Mouse (Mus musculus) liver, adult 2 months (tissue): ENCODE data around the gene Fam210b. TPM values are rescaled to one million over a fixed set of nuclear protein-coding genes. Genes with fewer than 3 reads are reported as not detected.
"Not testable (repeated sequence)": the region's sequence is repeated elsewhere in the genome, so short reads cannot be mapped to it uniquely, and the experiment has no call there.

Experiments
- DNase-seq: peaks from one replicate; pipeline ENCODE4 v3.0.0-alpha.2; 2011; ENCODE audit warnings: low read depth, low spot score; ENCODE audit errors: extremely low read depth
- H3K27ac ChIP-seq: fragments of 200-500 bp; replicated peaks from 2 replicates; pipeline ENCODE4 v1.5.1; 2012; ENCODE audit warnings: low read depth, mild to moderate bottlenecking, control low read depth, inconsistent platforms, low read length; ENCODE audit not compliant: insufficient read depth
- H3K27me3 ChIP-seq: fragments of 200-500 bp; 2 replicates; pipeline ENCODE4 v1.6.1; 2012; ENCODE audit warnings: mild to moderate bottlenecking, moderate library complexity, low read length, inconsistent platforms; ENCODE audit not compliant: control insufficient read depth, insufficient read depth
- H3K36me3 ChIP-seq: fragments of 200-500 bp; 2 replicates; pipeline ENCODE4 v1.6.1; 2012; ENCODE audit warnings: low read length, inconsistent platforms; ENCODE audit not compliant: control insufficient read depth, insufficient read depth
- H3K4me1 ChIP-seq: fragments of 200-500 bp; 2 replicates; pipeline ENCODE4 v1.6.1; 2011; ENCODE audit warnings: low read length; ENCODE audit not compliant: control insufficient read depth, insufficient read depth
- H3K4me3 ChIP-seq: fragments of 200-500 bp; 2 replicates; pipeline ENCODE4 v1.5.1; 2011; ENCODE audit warnings: low read depth, mild to moderate bottlenecking, control low read depth, low read length, moderate library complexity; ENCODE audit not compliant: insufficient read depth
- H3K79me2 ChIP-seq: fragments of 200-500 bp; 2 replicates; pipeline ENCODE4 v1.6.1; 2012; ENCODE audit warnings: inconsistent platforms, mild to moderate bottlenecking, low read length, moderate library complexity; ENCODE audit not compliant: control insufficient read depth, insufficient read depth
- H3K9ac ChIP-seq: fragments of 200-500 bp; 2 replicates; pipeline ENCODE4 v1.6.1; 2012; ENCODE audit warnings: low read depth, mild to moderate bottlenecking, control low read depth, inconsistent platforms, low read length
- CTCF ChIP-seq: fragments of 200-500 bp; IDR thresholded peaks from 2 replicates; pipeline ENCODE4 v1.5.1; 2011; ENCODE audit warnings: low read depth, low read length, control low read depth
- POLR2A ChIP-seq: fragments of 200-500 bp; IDR thresholded peaks from 2 replicates; pipeline ENCODE4 v1.6.1; 2011; ENCODE audit warnings: low read length, control low read depth; ENCODE audit not compliant: insufficient read depth; ENCODE audit errors: extremely low read depth
- WGBS: fragments of 180-500 bp; shearing (Covaris S2); methylation state at CpG from one replicate; pipeline ENCODE4 v1.1.7; 2018; 5-methylcytosine and 5-hydroxymethylcytosine counted together
- polyA plus RNA-seq: library from polyadenylated mRNA; depleted of rRNA; stranded (reverse); fragments of >200 nt; gene quantifications from 2 replicates; pipeline ENCODE4 v1.2.3, GENCODE M21; 2012
- total RNA-seq: library from RNA; depleted of rRNA; stranded (reverse); fragments of >200 nt; gene quantifications from 2 replicates; pipeline ENCODE4 v1.2.3, GENCODE M21; 2014

Gene Fam210b
- total and polyA plus RNA-seq, 2 experiments = 27.0 to 62.1 TPM

- no peaks in the 10 kb centered on the region for H3K79me2 ChIP-seq
- no peak overlapping the region for H3K9ac ChIP-seq
- no peaks in the 10 kb centered on the region for H3K27me3 ChIP-seq
- 69% methylated on average over 8 of the region's 8 CpGs for WGBS
- TF ChIP-seq POLR2A (no peak), CTCF (no peak)
- no peaks in the 10 kb centered on the region for H3K36me3 ChIP-seq
- H3K27ac ChIP-seq = no peak overlapping the region
- H3K4me3 ChIP-seq = no peak overlapping the region
- no peak for DNase-seq
- no peaks in the 10 kb centered on the region for H3K4me1 ChIP-seq
Observed at GRCm38 (mm10) chr2:172304118-172304708, 41.2 kb upstream of the Fam210b start.

DNA sequence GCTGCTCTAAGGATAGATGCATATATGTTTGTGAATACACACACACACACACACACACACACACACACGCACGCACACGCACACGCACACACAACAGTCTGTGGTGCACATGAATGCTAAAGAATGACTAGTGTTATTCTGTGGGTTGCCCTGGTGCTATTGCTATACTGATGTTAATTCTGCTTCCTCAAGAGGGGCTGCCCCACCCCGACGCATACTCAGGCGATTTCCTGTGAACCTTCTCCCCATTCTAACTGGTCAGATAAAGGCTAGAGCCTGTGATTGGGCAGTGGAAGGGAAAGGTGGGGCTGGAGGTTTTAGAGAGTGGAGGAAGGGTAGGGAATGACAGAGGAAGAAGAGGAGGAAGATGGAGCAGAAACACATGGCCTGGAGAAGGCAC is 39.8 kb upstream of the Fam210b start:
- not testable (repeated sequence) for DNase-seq, H3K27me3 ChIP-seq, H3K9ac ChIP-seq, H3K79me2 ChIP-seq, H3K4me3 ChIP-seq, H3K4me1 ChIP-seq, H3K27ac ChIP-seq, H3K36me3 ChIP-seq
- WGBS = 76% methylated on average over 7 of the region's 7 CpGs

DNA sequence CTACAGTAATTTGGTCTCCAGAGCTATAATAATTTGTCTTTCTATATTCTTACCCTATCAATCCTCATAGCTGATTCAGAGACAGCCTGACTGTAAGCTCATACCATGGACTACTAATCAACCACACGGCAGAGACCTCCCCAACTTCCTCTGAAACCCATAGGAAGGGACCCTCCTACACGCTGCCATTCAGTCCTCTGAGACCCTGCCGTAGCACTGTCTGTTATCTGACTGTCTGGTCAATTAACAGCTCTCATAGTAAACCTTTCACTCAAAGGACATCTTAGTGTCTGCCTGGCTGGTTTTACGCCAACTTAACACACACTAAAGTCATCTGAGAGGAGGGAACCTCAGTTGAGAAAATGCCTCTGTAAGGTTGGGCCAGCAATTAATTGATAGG is 38.8 kb upstream of the Fam210b start:
- no peaks in the 10 kb centered on the region for H3K4me1 ChIP-seq
- TF ChIP-seq POLR2A = no peak
- TF ChIP-seq CTCF = no peak
- no peaks in the 10 kb centered on the region for H3K79me2 ChIP-seq
- 71% methylated on average over 4 of the region's 4 CpGs for WGBS
- no peak overlapping the region for H3K4me3 ChIP-seq
- DNase-seq = no peak
- H3K27ac ChIP-seq = no peak overlapping the region
- H3K36me3 ChIP-seq = no peaks in the 10 kb centered on the region
- no peak overlapping the region for H3K9ac ChIP-seq
- no peaks in the 10 kb centered on the region for H3K27me3 ChIP-seq

DNA sequence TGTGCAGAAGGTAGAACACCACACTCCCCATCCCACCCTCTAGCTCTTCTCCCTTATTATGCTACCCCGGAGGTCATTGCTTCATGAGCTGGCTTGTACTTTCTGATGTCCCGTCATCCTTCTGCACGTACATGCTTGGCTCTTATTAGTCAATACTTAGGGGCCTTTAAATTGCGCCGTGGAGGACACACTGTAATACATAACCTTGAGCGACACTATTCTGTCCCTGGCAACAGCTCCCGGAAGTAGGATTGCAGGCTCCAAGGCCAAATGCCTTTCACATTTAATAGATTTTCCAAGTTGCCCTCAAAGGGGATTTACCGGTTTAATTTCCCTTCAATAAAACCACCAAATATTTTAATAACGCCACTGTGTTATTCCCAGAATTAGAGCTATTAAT is 33.6 kb upstream of the Fam210b start:
- no peaks in the 10 kb centered on the region for H3K79me2 ChIP-seq
- no peak overlapping the region for H3K27ac ChIP-seq
- WGBS = 80% methylated on average over 9 of the region's 9 CpGs
- no peaks in the 10 kb centered on the region for H3K36me3 ChIP-seq
- no peak overlapping the region for H3K9ac ChIP-seq
- TF ChIP-seq POLR2A = no peak
- TF ChIP-seq CTCF = no peak
- no peaks in the 10 kb centered on the region for H3K4me1 ChIP-seq
- no peak for DNase-seq
- H3K27me3 ChIP-seq = no peaks in the 10 kb centered on the region
- H3K4me3 ChIP-seq = no peak overlapping the region

- H3K27me3 ChIP-seq = no peaks in the 10 kb centered on the region; the same call in 1 of the 2 replicates
- no peak overlapping the region for H3K4me3 ChIP-seq
- no peaks in the 10 kb centered on the region for H3K36me3 ChIP-seq
- no peaks in the 10 kb centered on the region for H3K79me2 ChIP-seq
- no peak overlapping the region for H3K9ac ChIP-seq
- H3K27ac ChIP-seq = no peak overlapping the region
- WGBS = 13% methylated on average over 9 of the region's 9 CpGs
- TF ChIP-seq CTCF (no peak), POLR2A (no peak)
- no peak for DNase-seq
- H3K4me1 ChIP-seq = no peaks in the 10 kb centered on the region
Observed at GRCm38 (mm10) chr2:172320878-172321277, 24.5 kb upstream of the Fam210b start.

DNA sequence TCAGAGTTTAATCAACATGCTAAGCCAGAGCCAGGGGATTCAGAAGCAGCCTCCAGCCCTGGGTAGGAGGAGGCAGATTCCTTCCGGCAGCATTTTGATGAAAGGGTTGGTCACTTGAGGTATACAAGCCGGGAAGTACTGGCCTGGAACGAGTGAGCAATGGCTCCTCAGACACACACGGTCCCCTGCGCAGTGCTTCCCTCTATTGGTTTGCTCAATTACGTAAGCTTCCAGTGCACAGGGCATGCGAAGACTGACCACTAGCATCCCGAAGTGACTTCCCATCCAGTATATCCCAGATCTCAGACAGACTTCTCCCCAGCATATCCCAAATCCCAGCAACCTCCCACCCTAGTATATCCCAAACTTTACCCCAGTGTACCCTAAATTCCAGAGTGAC is 17.1 kb upstream of the Fam210b start:
- no peak overlapping the region for H3K9ac ChIP-seq
- no peak overlapping the region for H3K4me3 ChIP-seq
- no peaks in the 10 kb centered on the region for H3K4me1 ChIP-seq
- no peak for DNase-seq
- H3K27me3 ChIP-seq = peaks cover 4% of the 10 kb centered on the region; the same call in 1 of the 2 replicates
- 26% methylated on average over 8 of the region's 8 CpGs for WGBS
- TF ChIP-seq CTCF = no peak
- no peak for TF ChIP-seq POLR2A
- H3K36me3 ChIP-seq = no peaks in the 10 kb centered on the region
- no peaks in the 10 kb centered on the region for H3K79me2 ChIP-seq
- no peak overlapping the region for H3K27ac ChIP-seq
